Mouse (Mus musculus): ENCODE measurements at regions not wholly inside any gene's neighbourhood (a gene's known extent, or its start where the extent isn't known, plus 50 kb on each side); places are given as distances from the start of the nearest gene placed in this dataset.

GRCm38 (mm10) chr12:47163171-47163570 lies 344.4 kb upstream of the Nova1 start:
- TF ChIP-seq CTCF (IDR thresholded peaks at IDR 0.05; ENCODE audit: low read depth, low read length) (no peak), POLR2A (IDR thresholded peaks at IDR 0.05; ENCODE audit: borderline replicate concordance, low read depth, low read length) (no peak)
